Mouse (Mus musculus) brain, adult 10 weeks (tissue): ENCODE measurements around the gene Skint5. TPM values are rescaled to one million over a fixed set of nuclear protein-coding genes. Genes with fewer than 3 reads are reported as not detected.

Experiments
- polyA plus RNA-seq: library from polyadenylated mRNA; stranded (reverse); fragments of 350-450 nt; fragmentation: Illumina TruSeq; extraction: RNeasy Lipid Tissue Mini Kit (QIAGEN cat#74804); gene quantifications from one replicate; pipeline ENCODE4 v1.2.3, GENCODE M21; 2015; ENCODE audit warnings: low read depth, low replicate concordance

Gene Skint5
- polyA plus RNA-seq = not detected

GRCm38 (mm10) chr4:113999403-113999802 is at the start of gene Skint5:
Gene Skint5 (minus strand): TSS chr4:113999503.

Other genes starting within 250 kb of the Skint5 start
- not detected for gene Skint11, start 163.9 kb upstream of the Skint5 start, polyA plus RNA-seq